Mouse (Mus musculus): ENCODE data around the gene Prmt2.

DNA sequence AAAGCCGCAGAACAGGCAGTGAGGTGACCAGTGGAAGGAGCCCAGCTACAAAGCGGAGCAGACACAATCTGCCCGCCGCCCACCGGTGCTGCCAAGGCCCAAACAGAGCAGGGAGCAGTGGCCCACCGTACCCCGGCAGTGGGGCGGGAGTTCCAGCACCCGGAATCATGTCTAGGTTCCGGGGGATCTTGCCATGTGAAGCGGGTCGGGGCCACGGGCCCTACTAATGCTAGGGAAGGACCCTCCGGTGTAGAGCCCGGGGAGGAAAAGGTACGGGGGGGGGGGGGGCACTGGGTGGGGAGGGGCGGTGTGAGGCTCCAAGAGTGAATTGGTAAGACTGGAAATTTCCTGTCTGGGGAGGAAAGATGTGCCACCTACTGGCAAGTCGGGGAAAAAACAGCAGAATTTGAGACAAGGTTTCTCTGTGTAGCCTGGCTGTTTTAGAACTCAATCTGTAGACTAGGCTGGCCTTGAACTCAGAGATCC is 33.8 kb downstream of the Prmt2 start:
- TF ChIP-seq CTCF (IDR thresholded peaks at IDR 0.05; ENCODE audit: control insufficient read depth, insufficient read depth, insufficient replicate concordance, low read depth, low read length): no peak
- no peak for TF ChIP-seq POLR2A (IDR thresholded peaks at IDR 0.05; ENCODE audit: control insufficient read depth, low read depth, low read length)
